Mouse (Mus musculus): ENCODE measurements at regions not wholly inside any gene's neighbourhood (a gene's known extent, or its start where the extent isn't known, plus 50 kb on each side); places are given as distances from the start of the nearest gene placed in this dataset.

- in situ Hi-C loops (cut with MboI, MseI): loop anchor here (5.0 kb wide), 1 partner anchor 52 kb away; no protein-coding TSS in a partner anchor
Observed at GRCm38 (mm10) chr4:82234443-82234842, 471.1 kb downstream of the Nfib start.

- in situ Hi-C loops (cut with MboI, MseI): no loop called here
Observed at GRCm38 (mm10) chr4:82226197-82227119, 479.1 kb downstream of the Nfib start.

GRCm38 (mm10) chr4:82220724-82221123, 484.8 kb downstream of the Nfib start:
- in situ Hi-C loops (cut with MboI, MseI): no loop called here

GRCm38 (mm10) chr4:82220120-82220714, 485.3 kb downstream of the Nfib start:
- in situ Hi-C loops (cut with MboI, MseI): no loop called here

GRCm38 (mm10) chr4:82218616-82219015, 486.9 kb downstream of the Nfib start:
- in situ Hi-C loops (cut with MboI, MseI): no loop called here

GRCm38 (mm10) chr4:82207031-82207430, 498.5 kb downstream of the Nfib start:
- in situ Hi-C loops (cut with MboI, MseI): no loop called here

- in situ Hi-C loops (cut with MboI, MseI): no loop called here
Observed at GRCm38 (mm10) chr4:82200306-82200705, 505.2 kb downstream of the Nfib start.

GRCm38 (mm10) chr4:82199118-82199517, 506.4 kb downstream of the Nfib start:
- in situ Hi-C loops (cut with MboI, MseI): no loop called here

- in situ Hi-C loops (cut with MboI, MseI): no loop called here
Observed at GRCm38 (mm10) chr4:82197611-82198010, 507.9 kb downstream of the Nfib start.

- in situ Hi-C loops (cut with MboI, MseI): no loop called here
Observed at GRCm38 (mm10) chr4:82196024-82196647, 509.4 kb downstream of the Nfib start.

- in situ Hi-C loops (cut with MboI, MseI): no loop called here
Observed at GRCm38 (mm10) chr4:82193905-82194304, 511.6 kb downstream of the Nfib start.

- in situ Hi-C loops (cut with MboI, MseI): no loop called here
Observed at GRCm38 (mm10) chr4:82186892-82187291, 518.7 kb downstream of the Nfib start.

- in situ Hi-C loops (cut with MboI, MseI): loop anchor here (5.0 kb wide), 1 partner anchor 48 kb away; no protein-coding TSS in a partner anchor
Observed at GRCm38 (mm10) chr4:82183974-82184373, 521.6 kb downstream of the Nfib start.

- in situ Hi-C loops (cut with MboI, MseI): no loop called here
Observed at GRCm38 (mm10) chr4:82178112-82178511, 527.4 kb downstream of the Nfib start.

- in situ Hi-C loops (cut with MboI, MseI): no loop called here
Observed at GRCm38 (mm10) chr4:82176723-82177122, 528.8 kb downstream of the Nfib start.

GRCm38 (mm10) chr4:82173461-82174085, 532.0 kb downstream of the Nfib start:
- in situ Hi-C loops (cut with MboI, MseI): no loop called here

- in situ Hi-C loops (cut with MboI, MseI): no loop called here
Observed at GRCm38 (mm10) chr4:82170930-82171329, 534.6 kb downstream of the Nfib start.

GRCm38 (mm10) chr4:82168032-82168431, 537.5 kb downstream of the Nfib start:
- in situ Hi-C loops (cut with MboI, MseI): no loop called here

- in situ Hi-C loops (cut with MboI, MseI): no loop called here
Observed at GRCm38 (mm10) chr4:82167396-82167795, 538.2 kb downstream of the Nfib start.

GRCm38 (mm10) chr4:82166826-82167225, 538.7 kb downstream of the Nfib start:
- in situ Hi-C loops (cut with MboI, MseI): no loop called here

- in situ Hi-C loops (cut with MboI, MseI): no loop called here
Observed at GRCm38 (mm10) chr4:82166087-82166486, 539.5 kb downstream of the Nfib start.

GRCm38 (mm10) chr4:82164058-82164457, 541.5 kb downstream of the Nfib start:
- in situ Hi-C loops (cut with MboI, MseI): no loop called here

Data from T-helper 1 cell (primary cell).